Mouse (Mus musculus): ENCODE measurements around the gene Dpysl4. TPM values are rescaled to one million over a fixed set of nuclear protein-coding genes. Genes with fewer than 3 reads are reported as not detected.
A peak's percentile ranks its signal among the peaks of the same experiment; 100 is the strongest.

Dpysl4 gene
- polyA plus RNA-seq, 1 experiment from 2014 or later: 269 TPM

GRCm38 (mm10) chr7:139101826-139102225 is 16.0 kb downstream of the Dpysl4 start:
- Histone ChIP-seq H3K36me3 (peaks cover 50% of the 10 kb centered on the region), H3K27ac (no peak overlapping the region), H3K4me3 (no peak overlapping the region), H3K9me3 (replicated peaks) (no peaks in the 10 kb centered on the region), H3K9ac (no peak overlapping the region), H3K27me3 (no peaks in the 10 kb centered on the region), H3K4me1 (no peaks in the 10 kb centered on the region), H3K4me2 (replicated peaks) (no peak overlapping the region)
- ATAC-seq (ENCODE audit: low FRiP score): no peak
- WGBS: 75% methylated on average over 3 of the region's 3 CpGs

- Histone ChIP-seq H3K36me3 (peaks cover 31% of the 10 kb centered on the region), H3K4me1 (no peaks in the 10 kb centered on the region), H3K4me3 (no peak overlapping the region), H3K27me3 (no peaks in the 10 kb centered on the region), H3K9me3 (replicated peaks) (no peaks in the 10 kb centered on the region), H3K9ac (no peak overlapping the region), H3K4me2 (replicated peaks) (no peak overlapping the region), H3K27ac (no peak overlapping the region)
- peak; percentile 65 for ATAC-seq (ENCODE audit: low FRiP score)
- 54% methylated on average over 10 of the region's 10 CpGs for WGBS
These were observed 18.2 kb downstream of the Dpysl4 start for GRCm38 (mm10) chr7:139103960-139104381.

- H3K27me3 ChIP-seq: no peaks in the 10 kb centered on the region
- H3K27ac ChIP-seq: no peak overlapping the region
- 87% methylated on average over 5 of the region's 5 CpGs for WGBS
- H3K9ac ChIP-seq: no peak overlapping the region
- H3K4me2 ChIP-seq (replicated peaks): no peak overlapping the region
- no peaks in the 10 kb centered on the region for H3K9me3 ChIP-seq (replicated peaks)
- H3K36me3 ChIP-seq: peaks cover 21% of the 10 kb centered on the region
- no peak for ATAC-seq (ENCODE audit: low FRiP score)
- H3K4me1 ChIP-seq: no peaks in the 10 kb centered on the region
- H3K4me3 ChIP-seq: no peak overlapping the region
These were observed 19.3 kb downstream of the Dpysl4 start for GRCm38 (mm10) chr7:139105076-139105475.

- Histone ChIP-seq H3K36me3 (peaks cover 15% of the 10 kb centered on the region), H3K9ac (no peak overlapping the region), H3K4me2 (replicated peaks) (no peak overlapping the region), H3K4me3 (no peak overlapping the region), H3K4me1 (no peaks in the 10 kb centered on the region), H3K27me3 (no peaks in the 10 kb centered on the region), H3K9me3 (replicated peaks) (no peaks in the 10 kb centered on the region), H3K27ac (no peak overlapping the region)
- no peak for ATAC-seq (ENCODE audit: low FRiP score)
- 78% methylated on average over 7 of the region's 7 CpGs for WGBS
These were observed 19.9 kb downstream of the Dpysl4 start for GRCm38 (mm10) chr7:139105705-139106104.

- Histone ChIP-seq H3K27ac (no peak overlapping the region), H3K9me3 (replicated peaks) (no peaks in the 10 kb centered on the region), H3K36me3 (no peaks in the 10 kb centered on the region), H3K4me2 (replicated peaks) (no peak overlapping the region), H3K27me3 (no peaks in the 10 kb centered on the region), H3K4me3 (no peak overlapping the region), H3K4me1 (no peaks in the 10 kb centered on the region), H3K9ac (no peak overlapping the region)
- ATAC-seq (ENCODE audit: low FRiP score): no peak
- 83% methylated on average over 9 of the region's 9 CpGs for WGBS
These were observed 22.3 kb downstream of the Dpysl4 start for GRCm38 (mm10) chr7:139107908-139108650.

GRCm38 (mm10) chr7:139119152-139119774 is 33.5 kb downstream of the Dpysl4 start:
- Histone ChIP-seq H3K4me3 (no peak overlapping the region), H3K9ac (no peak overlapping the region), H3K9me3 (replicated peaks) (no peaks in the 10 kb centered on the region), H3K27me3 (no peaks in the 10 kb centered on the region), H3K36me3 (no peaks in the 10 kb centered on the region), H3K4me1 (no peaks in the 10 kb centered on the region), H3K27ac (no peak overlapping the region), H3K4me2 (replicated peaks) (no peak overlapping the region)
- peak; percentile 64 for ATAC-seq (ENCODE audit: low FRiP score)
- WGBS: 44% methylated on average over 13 of the region's 13 CpGs

GRCm38 (mm10) chr7:139119775-139120153 is 34.0 kb downstream of the Dpysl4 start:
- 62% methylated on average over 2 of the region's 2 CpGs for WGBS
- no peaks in the 10 kb centered on the region for H3K9me3 ChIP-seq (replicated peaks)
- H3K4me1 ChIP-seq: no peaks in the 10 kb centered on the region
- ATAC-seq (ENCODE audit: low FRiP score): no peak; the same call in 1 of the 2 replicates
- H3K27me3 ChIP-seq: no peaks in the 10 kb centered on the region
- H3K36me3 ChIP-seq: no peaks in the 10 kb centered on the region
- H3K9ac ChIP-seq: no peak overlapping the region
- no peak overlapping the region for H3K4me3 ChIP-seq
- H3K4me2 ChIP-seq (replicated peaks): no peak overlapping the region
- H3K27ac ChIP-seq: no peak overlapping the region

GRCm38 (mm10) chr7:139125881-139126280 is 40.1 kb downstream of the Dpysl4 start:
- H3K36me3 ChIP-seq: no peaks in the 10 kb centered on the region
- H3K9me3 ChIP-seq (replicated peaks): no peaks in the 10 kb centered on the region
- peaks cover 15% of the 10 kb centered on the region for H3K4me1 ChIP-seq
- H3K4me3 ChIP-seq: no peak overlapping the region
- no peak for ATAC-seq (ENCODE audit: low FRiP score)
- H3K27ac ChIP-seq: no peak overlapping the region
- no peaks in the 10 kb centered on the region; the same call in 1 of the 2 replicates for H3K27me3 ChIP-seq
- H3K4me2 ChIP-seq (replicated peaks): no peak overlapping the region
- H3K9ac ChIP-seq: no peak overlapping the region
- 95% methylated on average over 4 of the region's 4 CpGs for WGBS

GRCm38 (mm10) chr7:139126549-139126948 is 40.7 kb downstream of the Dpysl4 start:
- H3K4me3 ChIP-seq: no peak overlapping the region
- no peak overlapping the region for H3K4me2 ChIP-seq (replicated peaks)
- WGBS: 82% methylated on average over 7 of the region's 7 CpGs
- H3K27me3 ChIP-seq: no peaks in the 10 kb centered on the region; the same call in 1 of the 2 replicates
- peaks cover 20% of the 10 kb centered on the region for H3K4me1 ChIP-seq
- no peak overlapping the region for H3K27ac ChIP-seq
- H3K36me3 ChIP-seq: no peaks in the 10 kb centered on the region
- H3K9me3 ChIP-seq (replicated peaks): no peaks in the 10 kb centered on the region
- no peak overlapping the region for H3K9ac ChIP-seq
- no peak for ATAC-seq (ENCODE audit: low FRiP score)

GRCm38 (mm10) chr7:139128994-139129393 is 43.2 kb downstream of the Dpysl4 start:
- Histone ChIP-seq H3K4me2 (replicated peaks) (no peak overlapping the region), H3K4me3 (no peak overlapping the region), H3K27me3 (no peaks in the 10 kb centered on the region; the same call in 1 of the 2 replicates), H3K9ac (no peak overlapping the region), H3K9me3 (replicated peaks) (no peaks in the 10 kb centered on the region), H3K4me1 (peaks cover 23% of the 10 kb centered on the region), H3K27ac (no peak overlapping the region), H3K36me3 (no peaks in the 10 kb centered on the region)
- 79% methylated on average over 4 of the region's 4 CpGs for WGBS
- ATAC-seq (ENCODE audit: low FRiP score): no peak

GRCm38 (mm10) chr7:139130361-139130760 is 44.6 kb downstream of the Dpysl4 start:
- WGBS: 33% methylated on average over 6 of the region's 6 CpGs
- Histone ChIP-seq H3K36me3 (no peaks in the 10 kb centered on the region), H3K4me2 (replicated peaks) (no peak overlapping the region), H3K9me3 (replicated peaks) (no peaks in the 10 kb centered on the region), H3K27ac (no peak overlapping the region), H3K4me1 (peaks cover 23% of the 10 kb centered on the region), H3K27me3 (no peaks in the 10 kb centered on the region; the same call in 1 of the 2 replicates), H3K4me3 (no peak overlapping the region), H3K9ac (no peak overlapping the region)
- ATAC-seq (ENCODE audit: low FRiP score): no peak

GRCm38 (mm10) chr7:139131538-139131937 is 45.7 kb downstream of the Dpysl4 start:
- WGBS: 79% methylated on average over 8 of the region's 8 CpGs
- ATAC-seq (ENCODE audit: low FRiP score): no peak
- Histone ChIP-seq H3K4me3 (no peak overlapping the region), H3K4me2 (replicated peaks) (no peak overlapping the region), H3K36me3 (no peaks in the 10 kb centered on the region), H3K9me3 (replicated peaks) (no peaks in the 10 kb centered on the region), H3K27me3 (no peaks in the 10 kb centered on the region; the same call in 1 of the 2 replicates), H3K27ac (no peak overlapping the region), H3K4me1 (peaks cover 32% of the 10 kb centered on the region), H3K9ac (no peak overlapping the region)

GRCm38 (mm10) chr7:139133446-139133845 is 47.6 kb downstream of the Dpysl4 start:
- no peaks in the 10 kb centered on the region for H3K9me3 ChIP-seq (replicated peaks)
- no peaks in the 10 kb centered on the region for H3K36me3 ChIP-seq
- WGBS: 82% methylated on average over 3 of the region's 3 CpGs
- no peak overlapping the region for H3K27ac ChIP-seq
- no peak overlapping the region for H3K9ac ChIP-seq
- no peak overlapping the region for H3K4me3 ChIP-seq
- H3K27me3 ChIP-seq: no peaks in the 10 kb centered on the region; the same call in 1 of the 2 replicates
- no peak overlapping the region for H3K4me2 ChIP-seq (replicated peaks)
- no peak for ATAC-seq (ENCODE audit: low FRiP score)
- H3K4me1 ChIP-seq: peaks cover 41% of the 10 kb centered on the region
